Mouse (Mus musculus): ENCODE measurements around the gene Ryk.
"Not testable (repeated sequence)": the region's sequence is repeated elsewhere in the genome, so short reads cannot be mapped to it uniquely, and the experiment has no call there.

GRCm38 (mm10) chr9:102913597-102913996, 78.9 kb downstream of the Ryk start:
- not testable (repeated sequence) for TF ChIP-seq CTCF (conservative IDR thresholded peaks at IDR 0.05; ENCODE audit: low read length); POU5F1 (IDR thresholded peaks at IDR 0.05; ENCODE audit: borderline replicate concordance, low read length)
